Mouse (Mus musculus): ENCODE measurements around the gene Upb1.
"Not testable (repeated sequence)": the region's sequence is repeated elsewhere in the genome, so short reads cannot be mapped to it uniquely, and the experiment has no call there.

The Upb1 gene

DNA sequence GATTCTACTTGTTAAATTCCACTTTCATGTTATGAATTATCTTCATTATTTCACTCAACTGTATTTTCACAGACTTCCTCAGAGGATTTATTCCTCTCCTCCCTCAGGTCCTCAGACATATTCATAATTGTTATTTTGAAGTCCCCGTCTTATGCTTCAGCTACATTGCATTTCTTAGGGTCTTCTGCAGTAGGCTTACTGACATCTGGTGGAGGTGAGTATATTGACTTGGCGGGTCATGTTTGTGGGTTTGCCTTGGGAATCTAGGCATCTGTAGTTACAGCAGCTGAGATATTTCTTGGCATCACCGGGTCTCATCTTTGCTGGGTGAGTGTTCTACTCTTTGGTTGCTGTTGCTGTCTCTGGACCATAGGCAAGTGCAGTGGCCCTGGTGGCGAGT lies at the start of gene Upb1:
Upb1 (plus strand) TSS at position 158 of the 400 bp plus-strand sequence.
- DNase-seq (ENCODE audit: low read depth, low spot score), result no peak

GRCm38 (mm10) chr10:75352541-75352940 lies 48.4 kb upstream of the Upb1 start:
- no peak for DNase-seq (ENCODE audit: low read depth, low spot score)

DNA sequence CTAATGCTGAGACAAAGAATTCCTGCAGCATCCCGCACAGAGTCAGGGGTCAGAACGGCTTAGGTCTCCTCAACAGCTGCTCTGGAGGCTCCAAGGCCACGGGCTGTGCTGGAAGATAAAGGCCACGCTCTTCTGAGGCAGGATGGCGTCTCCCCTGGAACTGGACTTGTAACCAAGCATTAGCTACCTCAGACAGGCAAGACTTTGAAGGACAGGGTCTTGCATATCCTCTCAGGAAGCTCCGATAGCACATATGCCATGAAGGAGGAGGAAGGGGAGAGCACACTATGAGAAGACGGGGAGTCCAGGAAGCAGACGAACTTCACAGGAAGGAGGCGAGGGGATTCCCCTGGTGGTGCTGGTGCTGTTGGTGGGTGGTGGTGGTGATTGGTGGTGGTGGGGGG lies 47.1 kb upstream of the Upb1 start:
- not testable (repeated sequence) for DNase-seq (ENCODE audit: low read depth, low spot score)

DNA sequence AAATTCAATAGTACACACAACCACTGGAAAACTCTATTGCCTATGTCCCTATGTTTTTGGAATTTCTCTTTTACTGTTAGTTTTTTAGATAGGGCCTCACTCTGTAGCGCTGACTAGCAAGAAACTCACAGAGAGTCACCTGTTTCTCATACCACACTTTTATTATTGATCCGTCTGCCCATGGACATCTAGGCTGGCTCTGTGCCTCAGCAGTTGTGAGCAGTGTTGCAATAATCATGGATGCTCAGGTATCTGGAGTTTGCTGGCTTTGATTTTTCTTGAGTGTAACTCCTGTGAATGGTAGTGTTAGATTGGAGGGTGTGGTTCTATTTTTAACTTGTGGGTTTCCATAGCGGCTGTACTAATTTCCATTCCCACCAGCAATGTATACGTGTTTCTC lies 45.6 kb upstream of the Upb1 start:
- DNase-seq (ENCODE audit: low read depth, low spot score), result no peak

DNA sequence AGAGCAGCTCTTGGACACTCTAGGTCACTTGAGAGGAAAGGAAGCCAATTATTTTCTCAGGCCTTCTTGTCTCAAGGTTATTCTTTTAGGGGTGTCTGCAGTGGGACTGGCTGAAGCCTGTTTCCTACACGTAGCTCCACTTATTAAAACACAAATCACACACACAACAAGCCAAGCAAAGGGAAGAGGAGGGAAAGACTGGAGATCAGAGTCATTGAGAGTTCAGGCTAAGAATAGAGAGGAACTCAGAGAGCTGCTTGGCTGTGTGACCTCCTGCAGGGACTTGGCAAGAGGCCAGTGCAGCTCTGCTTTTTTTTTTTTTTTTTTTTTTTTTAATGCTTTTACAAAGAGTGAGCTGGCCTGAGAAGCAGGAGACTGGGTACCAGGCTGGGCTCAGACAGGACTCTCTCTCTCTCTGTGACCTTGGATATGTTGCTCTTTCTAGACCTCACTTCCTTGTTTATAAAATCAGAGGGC lies 36.7 kb upstream of the Upb1 start:
- peak; percentile 14 for DNase-seq (ENCODE audit: low read depth, low spot score)

DNA sequence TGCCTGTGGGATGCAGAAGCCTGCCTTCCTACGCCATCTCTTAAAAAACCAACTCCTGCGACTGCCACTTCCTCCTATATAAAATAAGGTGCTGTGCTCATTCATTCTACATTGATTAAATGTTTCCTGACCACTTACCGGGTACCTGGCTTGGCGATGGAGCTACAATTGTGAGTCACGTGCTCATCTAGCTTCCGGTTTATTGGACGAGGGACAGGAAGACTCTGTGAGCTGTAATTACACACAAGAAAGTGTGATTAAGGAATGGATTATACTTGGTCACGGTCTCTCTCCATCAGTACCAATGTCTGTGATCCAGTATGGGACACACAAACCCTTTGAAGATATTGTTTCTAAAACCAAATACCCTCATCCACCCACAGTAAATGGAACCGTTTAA lies 36.1 kb upstream of the Upb1 start:
- DNase-seq (ENCODE audit: low read depth, low spot score), result no peak

DNA sequence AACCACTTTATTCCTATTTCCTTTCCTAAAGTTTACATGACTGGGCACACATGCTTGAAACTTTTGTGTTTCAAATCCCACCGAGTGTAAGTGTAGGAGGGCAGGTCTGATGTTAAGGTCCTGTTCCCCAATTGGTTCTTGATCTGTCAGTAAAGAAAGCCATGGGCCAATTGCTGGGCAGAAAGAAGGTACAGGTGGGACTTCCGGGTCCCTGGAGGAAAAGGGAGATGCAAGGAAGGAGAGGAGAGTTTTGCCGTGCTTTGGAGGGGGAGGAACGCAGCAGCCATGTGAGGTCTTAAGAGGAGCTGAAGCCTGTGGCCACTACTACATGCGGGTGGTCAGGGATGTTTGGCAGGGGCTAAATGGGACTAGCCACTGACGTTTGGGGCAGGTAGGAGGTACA lies 35.7 kb upstream of the Upb1 start:
- DNase-seq (ENCODE audit: low read depth, low spot score), result no peak

- DNase-seq (ENCODE audit: low read depth, low spot score), result not testable (repeated sequence)
These were observed 27.1 kb upstream of the Upb1 start for GRCm38 (mm10) chr10:75373655-75374351.

- no peak for DNase-seq (ENCODE audit: low read depth, low spot score)
These were observed 22.2 kb upstream of the Upb1 start for GRCm38 (mm10) chr10:75378688-75379087.

DNA sequence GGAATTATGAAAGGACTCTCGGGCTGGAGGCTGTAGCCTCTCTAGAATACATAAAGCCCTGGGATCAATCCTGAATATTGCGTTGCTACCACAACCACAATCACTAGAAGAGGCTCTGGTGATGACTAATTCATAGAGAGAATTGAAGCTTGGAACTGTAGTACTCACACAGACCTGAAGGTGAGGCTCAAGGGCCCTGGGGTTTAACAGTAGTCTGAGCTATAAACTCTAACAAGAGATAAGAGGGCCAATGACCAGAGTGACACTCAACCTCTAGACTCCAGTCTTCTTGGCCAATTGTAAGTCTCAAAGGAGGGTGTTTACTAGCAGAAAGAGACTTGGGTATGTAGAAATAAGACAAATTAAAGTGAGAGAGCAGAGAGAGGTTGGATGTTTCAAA lies 10.8 kb upstream of the Upb1 start:
- DNase-seq (ENCODE audit: low read depth, low spot score), result no peak

DNA sequence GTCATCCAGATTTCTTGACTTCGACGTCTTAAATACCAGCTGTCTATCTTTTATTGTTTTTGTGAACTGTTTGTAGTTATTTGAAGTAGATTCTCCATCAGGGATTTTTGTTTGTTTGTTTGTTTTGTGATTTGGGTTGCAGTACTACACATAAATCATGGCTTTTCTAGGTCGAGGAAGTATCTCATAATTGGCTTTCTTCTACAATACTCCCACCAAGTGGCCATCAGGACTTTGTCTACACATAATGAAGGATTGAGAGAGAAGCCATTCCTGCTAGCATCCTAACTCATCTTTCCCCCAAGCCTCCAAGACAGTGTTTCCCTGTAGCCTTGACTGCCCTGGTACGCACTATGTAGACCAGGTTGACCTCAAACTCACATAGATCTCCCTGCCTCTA lies 10.1 kb upstream of the Upb1 start:
- no peak for DNase-seq (ENCODE audit: low read depth, low spot score)

GRCm38 (mm10) chr10:75394796-75395195 lies 6.1 kb upstream of the Upb1 start:
- DNase-seq (ENCODE audit: low read depth, low spot score), result no peak

DNA sequence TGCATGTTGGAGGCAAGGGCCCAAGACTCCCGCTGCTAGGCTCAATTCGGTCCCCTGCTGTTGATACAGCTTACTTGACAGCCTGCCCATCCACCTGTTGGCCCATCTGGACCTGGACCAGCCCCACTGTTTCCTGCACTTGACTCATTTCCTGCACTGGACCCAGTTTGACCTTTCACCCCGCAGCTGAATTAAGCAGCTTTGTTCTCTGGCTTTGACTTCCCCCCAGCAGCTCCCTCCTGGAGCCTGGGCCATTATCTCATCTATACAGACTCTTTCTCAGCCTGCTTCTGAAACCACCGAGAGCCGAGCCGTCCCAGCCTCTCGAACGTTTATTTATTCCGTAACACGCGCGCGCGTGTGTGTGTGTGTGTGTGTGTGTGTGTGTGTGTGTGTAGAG lies 3.9 kb upstream of the Upb1 start:
- DNase-seq (ENCODE audit: low read depth, low spot score), result peak; percentile 13

DNA sequence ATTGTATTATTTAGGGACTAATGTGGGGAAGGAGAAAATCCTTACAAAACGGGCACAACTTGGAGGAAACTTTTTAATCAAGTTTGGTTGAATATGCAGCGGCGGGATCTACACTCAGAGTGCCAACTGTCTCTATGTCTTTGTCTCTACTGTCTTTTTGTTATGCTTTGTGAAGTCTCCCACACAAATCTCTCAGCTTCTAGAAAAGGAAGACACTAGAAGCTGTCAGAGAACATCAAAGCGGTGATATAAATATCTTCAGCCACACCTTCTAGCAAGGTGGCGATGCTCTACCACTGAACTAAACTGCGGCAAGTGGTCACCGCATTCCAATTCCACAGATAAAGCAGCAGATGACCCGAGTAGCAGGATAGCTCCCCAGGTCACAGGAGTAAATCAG lies 5.0 kb downstream of the Upb1 start:
- no peak for DNase-seq (ENCODE audit: low read depth, low spot score)

- DNase-seq (ENCODE audit: low read depth, low spot score), result no peak
These were observed 5.8 kb downstream of the Upb1 start for GRCm38 (mm10) chr10:75406755-75407154.

DNA sequence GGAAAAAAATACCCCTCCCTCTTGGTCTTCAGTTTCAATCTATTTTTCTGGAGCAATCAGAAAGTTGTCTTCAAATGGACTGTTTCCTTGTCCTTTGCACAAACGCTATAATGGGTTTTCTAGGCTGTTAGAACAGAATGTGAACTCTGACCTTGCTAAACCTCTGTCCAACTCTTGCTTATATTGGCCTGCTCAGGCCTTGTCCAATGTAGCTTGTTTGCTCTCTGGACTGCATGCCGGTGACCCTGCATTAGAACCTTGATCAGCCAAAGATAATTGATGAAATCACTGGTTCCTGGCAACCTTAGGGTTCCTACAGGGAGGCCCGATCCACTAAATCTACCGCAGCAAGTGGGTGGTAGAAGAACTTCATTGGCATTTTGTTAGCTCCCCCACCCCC lies 6.8 kb downstream of the Upb1 start:
- no peak for DNase-seq (ENCODE audit: low read depth, low spot score)

DNA sequence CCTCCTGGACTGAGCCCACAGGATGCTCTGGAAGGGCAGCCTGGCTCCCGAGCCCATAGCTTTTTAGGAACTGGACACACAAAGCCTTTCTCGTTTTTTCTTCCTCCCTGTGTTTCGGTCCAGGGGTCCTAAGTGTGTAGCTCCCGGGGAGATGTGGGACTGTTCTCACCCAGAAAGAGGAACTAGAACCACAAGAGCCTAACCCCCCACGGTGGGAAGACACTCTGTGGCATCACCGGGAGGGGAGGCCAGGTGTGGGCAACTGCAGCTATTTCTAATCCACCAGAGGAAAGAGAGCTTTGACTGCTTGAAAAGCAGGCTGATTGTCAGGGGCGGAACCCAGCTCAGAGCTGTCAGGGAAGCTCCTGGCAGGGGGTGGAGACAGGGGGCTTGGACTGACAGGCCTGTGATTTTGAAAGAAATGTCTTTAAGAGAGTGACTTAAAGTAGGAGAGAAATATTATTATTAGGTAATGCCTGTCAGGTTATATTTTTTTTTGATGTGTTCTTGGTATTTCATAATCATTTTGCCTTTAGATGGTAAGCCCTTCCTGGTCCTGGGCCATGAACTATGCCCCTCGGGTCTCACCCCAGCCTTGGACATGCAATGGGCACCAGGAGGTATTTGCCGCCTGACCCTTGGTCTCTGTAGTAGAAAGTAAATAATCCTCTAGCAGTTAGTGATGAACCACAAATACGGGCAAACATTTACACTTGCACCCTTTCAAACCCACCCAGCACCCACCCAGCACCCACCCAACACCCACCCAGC lies 10.6 kb downstream of the Upb1 start:
- DNase-seq (ENCODE audit: low read depth, low spot score), result not testable (repeated sequence)

DNA sequence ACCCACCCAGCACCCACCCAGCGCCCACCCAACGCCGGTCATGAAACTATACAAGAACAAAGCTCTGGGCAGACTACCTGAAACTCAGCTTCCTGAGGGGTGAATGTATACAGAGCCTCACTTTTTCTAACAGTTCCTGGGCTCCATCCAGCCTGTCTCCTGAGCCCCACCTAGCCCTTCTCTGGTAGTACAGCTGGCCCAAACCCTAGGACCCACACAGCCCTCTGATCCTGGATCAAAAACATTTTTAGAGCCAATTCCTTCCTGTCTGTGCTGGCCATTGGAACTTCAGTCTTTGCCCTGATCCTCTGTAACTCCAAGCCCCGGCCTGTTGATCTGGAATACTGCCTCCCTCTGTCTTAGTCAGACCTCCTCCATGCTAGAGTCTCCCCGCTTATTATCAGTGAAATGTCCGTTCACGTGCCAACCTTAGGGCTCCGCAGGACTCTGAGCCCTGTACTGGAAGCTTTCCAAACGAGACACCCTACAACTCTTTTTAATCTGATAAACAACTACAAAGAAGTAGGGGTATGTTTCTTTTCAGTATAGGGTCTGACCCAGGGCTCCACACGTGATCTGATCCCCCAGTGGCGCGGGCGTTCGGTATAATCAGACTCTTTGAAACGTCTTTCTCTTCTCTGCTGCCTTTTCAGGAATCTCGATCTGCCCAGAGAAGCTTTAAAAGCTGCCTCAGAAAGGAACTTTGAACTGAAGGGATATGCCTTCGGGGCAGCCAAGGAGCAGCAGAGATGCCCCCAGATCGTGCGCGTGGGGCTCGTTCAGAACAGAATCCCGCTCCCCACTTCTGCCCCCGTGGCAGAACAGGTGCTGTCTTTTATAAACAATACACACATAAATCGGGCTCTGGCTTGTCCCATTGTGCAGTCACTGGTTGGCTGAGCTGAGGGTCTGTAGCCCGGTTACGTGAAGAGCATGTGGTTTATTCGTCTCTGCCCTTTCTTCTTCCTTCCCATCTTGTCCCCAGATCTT lies 11.5 kb downstream of the Upb1 start:
- DNase-seq (ENCODE audit: low read depth, low spot score), result no peak

DNA sequence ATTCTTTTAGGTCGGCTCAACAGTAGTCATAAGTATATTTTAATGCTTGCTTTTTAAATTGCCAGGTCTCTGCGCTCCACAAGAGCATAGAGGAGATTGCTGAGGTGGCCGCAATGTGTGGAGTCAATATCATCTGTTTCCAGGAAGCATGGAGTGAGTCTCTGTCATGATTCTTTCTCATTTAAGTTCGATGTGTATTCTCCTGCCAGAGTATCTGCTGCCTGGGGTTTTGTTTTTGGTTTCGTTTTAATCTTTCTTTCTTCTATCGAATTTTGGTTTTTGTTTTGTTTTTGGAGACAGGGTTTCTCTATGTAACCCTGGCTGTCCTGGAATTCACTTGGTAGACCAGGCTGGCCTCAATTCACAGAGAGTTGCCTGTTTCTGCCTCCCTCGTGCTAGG lies 14.0 kb downstream of the Upb1 start:
- no peak for DNase-seq (ENCODE audit: low read depth, low spot score)

GRCm38 (mm10) chr10:75417363-75418042 lies 16.6 kb downstream of the Upb1 start:
- no peak for DNase-seq (ENCODE audit: low read depth, low spot score)

DNA sequence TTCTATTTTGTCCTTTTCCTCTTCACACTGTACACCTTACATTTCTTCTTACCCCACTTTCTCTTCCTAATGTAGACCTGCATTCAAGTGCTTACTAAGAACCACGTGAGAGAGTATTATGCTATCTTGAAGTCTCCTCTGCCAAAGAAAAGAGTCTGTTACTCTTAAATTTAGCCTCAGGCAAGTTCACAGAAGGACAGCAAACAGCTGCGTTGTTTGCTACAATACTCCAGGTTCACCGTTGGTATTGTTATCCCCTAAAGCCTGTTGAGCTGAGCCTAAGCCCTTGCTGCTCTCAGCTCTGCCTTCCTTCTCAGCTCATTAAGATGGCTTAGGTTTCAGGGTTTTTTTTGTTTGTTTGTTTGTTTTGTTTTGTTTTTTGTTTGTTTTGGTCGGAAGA lies 17.8 kb downstream of the Upb1 start:
- DNase-seq (ENCODE audit: low read depth, low spot score), result no peak
